Mouse (Mus musculus) cerebellum, adult 2 months (tissue): ENCODE results near the gene Slc26a10. TPM values are rescaled to one million over a fixed set of nuclear protein-coding genes. Genes with fewer than 3 reads are reported as not detected.

Source experiments
- DNase-seq, 2 experiments: peaks; one replicate each; pipeline ENCODE4 v3.0.0; 2021
- H3K27ac ChIP-seq: fragments of 200-500 bp; 2 replicates; pipeline ENCODE4 v1.5.1; 2012; ENCODE audit warnings: low read length, control low read depth, inconsistent platforms; ENCODE audit not compliant: insufficient read depth
- H3K27me3 ChIP-seq: fragments of 200-500 bp; 2 replicates; pipeline ENCODE4 v1.6.1; 2012; ENCODE audit warnings: inconsistent platforms, mild to moderate bottlenecking, low read length, moderate library complexity; ENCODE audit not compliant: control insufficient read depth, insufficient read depth
- H3K4me1 ChIP-seq: fragments of 200-500 bp; 2 replicates; pipeline ENCODE4 v1.6.1; 2011; ENCODE audit warnings: low read length; ENCODE audit not compliant: control insufficient read depth, insufficient read depth
- H3K4me3 ChIP-seq: fragments of 200-500 bp; replicated peaks from 2 replicates; pipeline ENCODE3; 2011; ENCODE audit warnings: mild to moderate bottlenecking, low read depth, low read length, control low read depth; ENCODE audit not compliant: insufficient read depth
- CTCF ChIP-seq: fragments of 200-500 bp; IDR thresholded peaks from 2 replicates; pipeline ENCODE4 v1.5.1; 2011; ENCODE audit warnings: low read depth, mild to moderate bottlenecking, control low read depth, low read length, moderate library complexity, borderline replicate concordance; ENCODE audit not compliant: insufficient read depth
- POLR2A ChIP-seq: fragments of 200-500 bp; IDR thresholded peaks from 2 replicates; pipeline ENCODE4 v1.6.1; 2011; ENCODE audit warnings: low read length, control low read depth, borderline replicate concordance; ENCODE audit not compliant: insufficient read depth
- WGBS: fragments of 180-500 bp; shearing (Covaris S2); methylation state at CpG from one replicate; pipeline ENCODE4 v1.1.7; 2018; 5-methylcytosine and 5-hydroxymethylcytosine counted together
- polyA plus RNA-seq: library from polyadenylated mRNA; depleted of rRNA; stranded (reverse); fragments of >200 nt; gene quantifications from 2 replicates; pipeline ENCODE4 v1.2.3, GENCODE M21; 2012; rRNA removed

Slc26a10 gene
- polyA plus RNA-seq, 1 experiment, result 3.1 TPM

DNA sequence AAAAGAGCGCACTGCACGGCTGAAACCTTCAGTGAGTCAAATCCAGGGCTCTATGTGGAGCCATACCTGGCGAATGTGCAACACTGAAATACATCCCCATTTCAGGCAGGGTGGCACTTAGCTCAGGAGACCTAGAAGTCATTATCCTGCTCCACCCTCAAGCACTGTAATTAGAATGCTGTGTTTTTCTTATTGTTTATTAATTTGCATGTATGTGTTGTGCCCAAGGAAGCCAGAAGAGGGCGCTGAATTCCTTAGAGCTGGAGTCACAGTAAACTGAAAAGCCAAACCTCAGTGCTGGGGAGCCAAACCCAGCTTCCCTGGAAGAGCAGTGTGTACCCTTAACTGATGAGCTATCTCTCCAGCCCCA is 57.0 kb downstream of the Slc26a10 start:
- Histone ChIP-seq H3K4me1 (peaks cover 3% of the 10 kb centered on the region; the same call in 1 of the 2 replicates), H3K4me3 (peak overlapping the region; percentile 55), H3K27ac (peak overlapping the region; percentile 83), H3K27me3 (no peaks in the 10 kb centered on the region)
- peak; percentile 82 to 85 for DNase-seq
- WGBS, result 3% methylated on average over 4 of the region's 4 CpGs
- TF ChIP-seq CTCF (peak; percentile 60), POLR2A (peak; percentile 25; the same call in 1 of the 2 replicates)

DNA sequence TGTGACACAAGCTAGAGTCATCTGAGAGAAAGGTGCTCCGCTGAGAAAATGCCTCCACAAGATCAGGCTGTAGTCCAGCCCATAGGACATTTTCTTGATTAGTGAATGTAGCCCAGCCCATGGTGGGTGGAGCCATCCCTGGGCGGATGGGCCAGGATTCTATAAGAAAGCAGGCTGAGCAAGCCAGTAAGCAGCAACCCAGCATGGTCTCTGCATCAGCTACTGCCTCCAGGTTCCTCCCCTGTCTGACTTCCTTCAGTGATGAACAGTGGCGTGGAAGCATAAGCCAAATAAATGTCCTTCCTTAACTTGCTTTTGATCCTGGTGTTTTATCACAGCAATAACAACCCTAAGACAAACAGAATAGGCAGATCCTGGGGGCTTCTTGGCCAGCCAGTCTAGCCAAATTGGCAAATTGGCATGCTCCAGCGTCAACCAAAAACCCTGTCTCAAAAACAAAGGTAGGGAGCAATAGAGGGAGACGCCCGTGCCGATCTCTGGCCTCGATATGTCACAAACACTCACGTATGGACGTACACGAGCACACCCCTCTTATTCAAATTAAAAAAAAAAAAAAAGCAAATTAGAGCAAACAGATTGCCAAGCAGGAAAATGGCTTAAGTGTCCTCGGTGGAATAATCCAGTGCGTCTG is 57.5 kb downstream of the Slc26a10 start:
- peak; percentile 93 for TF ChIP-seq POLR2A
- no peak for TF ChIP-seq CTCF
- Histone ChIP-seq H3K27me3 (no peaks in the 10 kb centered on the region), H3K4me1 (peaks cover 3% of the 10 kb centered on the region; the same call in 1 of the 2 replicates), H3K27ac (peak overlapping the region; percentile 83), H3K4me3 (peak overlapping the region; percentile 55)
- DNase-seq, result peak; percentile 71 to 77
- WGBS, result 6% methylated on average over 13 of the region's 13 CpGs

DNA sequence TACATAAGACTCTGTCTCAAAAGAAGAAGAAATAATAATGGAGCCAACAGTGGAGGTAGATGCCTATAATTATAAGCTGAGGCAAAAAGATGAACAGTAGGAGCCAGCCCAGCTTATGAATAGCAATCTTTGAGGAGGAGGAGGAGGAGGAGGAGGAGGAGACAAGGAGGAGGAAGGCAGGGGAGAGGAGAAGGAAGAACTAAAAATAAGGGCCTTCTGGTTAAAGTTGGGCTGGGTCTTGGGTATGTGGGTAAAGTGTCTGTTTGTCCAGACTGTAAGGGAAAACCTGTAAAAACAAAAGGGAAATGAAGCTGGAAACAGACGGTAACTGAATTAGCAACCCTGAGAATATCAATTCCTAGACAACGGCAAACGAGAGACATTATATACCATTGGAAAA is 58.4 kb downstream of the Slc26a10 start:
- Histone ChIP-seq H3K4me1 (peaks cover 3% of the 10 kb centered on the region; the same call in 1 of the 2 replicates), H3K27ac (no peak overlapping the region), H3K4me3 (no peak overlapping the region), H3K27me3 (no peaks in the 10 kb centered on the region)
- DNase-seq, result no peak
- 92% methylated on average over 3 of the region's 3 CpGs for WGBS
- TF ChIP-seq CTCF (no peak), POLR2A (no peak)

Other genes starting within 250 kb of the Slc26a10 start
- gene Ctdsp2, start 201.9 kb downstream of the Slc26a10 start, polyA plus RNA-seq, result 96.2 and 101 TPM in 2 replicates
- 0.33 and 0.54 TPM in 2 replicates for gene Avil, start 179.9 kb downstream of the Slc26a10 start, polyA plus RNA-seq
- gene Tsfm, start 149.8 kb downstream of the Slc26a10 start, polyA plus RNA-seq, result 45.2 and 45.4 TPM in 2 replicates
- gene Mettl1, start 139.2 kb downstream of the Slc26a10 start, polyA plus RNA-seq, result 10.7 and 11.8 TPM in 2 replicates
- gene Eef1akmt3, start 139.1 kb downstream of the Slc26a10 start, polyA plus RNA-seq, result 0.13 TPM in 2 replicates
- gene Cyp27b1, start 132.4 kb downstream of the Slc26a10 start, polyA plus RNA-seq, result 0.19 and 0.29 TPM in 2 replicates
- 11.8 TPM in 2 replicates for gene March9, start 120.5 kb downstream of the Slc26a10 start, polyA plus RNA-seq
- 141 and 143 TPM in 2 replicates for gene Cdk4, start 117.1 kb downstream of the Slc26a10 start, polyA plus RNA-seq
- 81.6 and 84.6 TPM in 2 replicates for gene Tspan31, start 110.4 kb downstream of the Slc26a10 start, polyA plus RNA-seq
- gene Agap2, start 105.4 kb downstream of the Slc26a10 start, polyA plus RNA-seq, result 99.5 and 109 TPM in 2 replicates
- 98.9 and 100 TPM in 2 replicates for gene Os9, start 59.5 kb downstream of the Slc26a10 start, polyA plus RNA-seq
- gene B4galnt1, start 15.4 kb downstream of the Slc26a10 start, polyA plus RNA-seq, result 81.9 and 83.6 TPM in 2 replicates
- gene Arhgef25, start 9.4 kb upstream of the Slc26a10 start, polyA plus RNA-seq, result 105 and 117 TPM in 2 replicates
- gene Dtx3, start 15.1 kb upstream of the Slc26a10 start, polyA plus RNA-seq, result 321 and 339 TPM in 2 replicates
- 58.8 and 64.1 TPM in 2 replicates for gene Pip4k2c, start 30.9 kb upstream of the Slc26a10 start, polyA plus RNA-seq
- 377 and 378 TPM in 2 replicates for gene Kif5a, start 82.7 kb upstream of the Slc26a10 start, polyA plus RNA-seq
- gene Dctn2, start 85.7 kb upstream of the Slc26a10 start, polyA plus RNA-seq, result 322 and 328 TPM in 2 replicates
- gene Mbd6, start 108.4 kb upstream of the Slc26a10 start, polyA plus RNA-seq, result 47.8 and 51.8 TPM in 2 replicates
- gene Mars, start 131.1 kb upstream of the Slc26a10 start, polyA plus RNA-seq, result 81.6 and 87.4 TPM in 2 replicates
- 0.87 and 0.97 TPM in 2 replicates for gene Arhgap9, start 141.3 kb upstream of the Slc26a10 start, polyA plus RNA-seq
- gene Gli1, start 161.3 kb upstream of the Slc26a10 start, polyA plus RNA-seq, result 10.6 and 12.5 TPM in 2 replicates
- 0.03 TPM in 1 of 2 replicates, not detected in the other for gene Inhbe, start 173.8 kb upstream of the Slc26a10 start, polyA plus RNA-seq
- not detected in 2 replicates for gene Inhbc, start 189.8 kb upstream of the Slc26a10 start, polyA plus RNA-seq
- gene R3hdm2, start 199.7 kb upstream of the Slc26a10 start, polyA plus RNA-seq, result 137 and 145 TPM in 2 replicates